Mouse (Mus musculus) ES-Bruce4 (cell line): ENCODE data around the gene Cntnap2.

ENCODE experiments used
- CTCF ChIP-seq: IDR thresholded peaks from one replicate; pipeline ENCODE4 v1.8.1; 2011; ENCODE audit warnings: low read depth, low read length
- POLR2A ChIP-seq: IDR thresholded peaks from one replicate; pipeline ENCODE4 v1.8.1; 2011; ENCODE audit warnings: low read length; ENCODE audit not compliant: insufficient read depth

- no peak for TF ChIP-seq CTCF
- no peak for TF ChIP-seq POLR2A
These were observed 1972.2 kb downstream of the Cntnap2 start for GRCm38 (mm10) chr6:47031362-47031761.
